Mouse (Mus musculus) left cerebral cortex, adult 8-10 months (tissue): ENCODE measurements at regions not wholly inside any gene's neighbourhood (a gene's known extent, or its start where the extent isn't known, plus 50 kb on each side); places are given as distances from the start of the nearest gene placed in this dataset.

Experiments
- DNase-seq, 2 experiments: peaks; one replicate each; pipeline ENCODE4 v3.0.0; 2022; ENCODE audit warnings: low spot score in 2 of 2

DNA sequence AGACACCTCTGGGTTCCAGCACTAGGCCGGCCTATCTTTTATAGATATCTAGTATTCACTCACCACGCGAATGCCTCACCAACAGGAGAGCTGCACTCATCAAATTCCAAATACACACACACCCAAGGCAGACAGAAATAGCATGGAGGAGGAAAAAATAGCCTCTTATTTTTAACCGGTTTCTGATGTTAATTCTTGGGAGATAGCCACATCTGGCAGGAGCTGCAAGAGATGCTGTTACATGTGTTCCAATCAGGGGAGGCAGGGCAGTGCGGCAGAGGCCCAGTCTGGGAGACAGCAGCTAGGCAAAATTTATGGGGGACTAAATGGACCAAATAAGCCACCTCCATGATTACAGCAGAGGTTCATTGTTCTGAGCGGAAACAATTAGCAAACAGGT lies 419.0 kb upstream of the Kazn start:
- DNase-seq, result peak in 1 of 2 experiments; percentile 11

- no peak for DNase-seq
Observed at GRCm38 (mm10) chr4:142641069-142641468, 401.9 kb upstream of the Kazn start.

DNA sequence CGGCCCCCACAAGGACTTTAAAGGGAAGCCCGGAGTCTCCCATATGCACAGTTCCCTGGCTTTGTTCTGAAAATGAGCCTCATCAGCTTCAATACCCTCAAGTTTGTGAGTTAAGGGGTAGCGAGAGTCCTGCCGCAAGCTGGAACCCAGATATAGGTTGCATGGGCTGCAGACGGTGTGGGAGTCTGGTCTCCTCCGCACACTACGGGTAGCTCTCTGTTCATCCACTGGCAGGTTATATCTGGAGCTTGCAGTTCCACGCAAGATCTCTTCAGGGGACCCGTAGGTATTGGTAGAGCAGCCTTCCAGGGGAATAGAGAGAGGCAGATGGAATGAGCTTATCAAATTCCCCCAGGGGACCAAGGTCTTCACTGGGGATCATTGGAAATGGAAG lies 400.1 kb upstream of the Kazn start:
- DNase-seq, result peak in 1 of 2 experiments; percentile 10

- DNase-seq, result no peak
Observed at GRCm38 (mm10) chr4:142638733-142639339, 399.6 kb upstream of the Kazn start.

DNA sequence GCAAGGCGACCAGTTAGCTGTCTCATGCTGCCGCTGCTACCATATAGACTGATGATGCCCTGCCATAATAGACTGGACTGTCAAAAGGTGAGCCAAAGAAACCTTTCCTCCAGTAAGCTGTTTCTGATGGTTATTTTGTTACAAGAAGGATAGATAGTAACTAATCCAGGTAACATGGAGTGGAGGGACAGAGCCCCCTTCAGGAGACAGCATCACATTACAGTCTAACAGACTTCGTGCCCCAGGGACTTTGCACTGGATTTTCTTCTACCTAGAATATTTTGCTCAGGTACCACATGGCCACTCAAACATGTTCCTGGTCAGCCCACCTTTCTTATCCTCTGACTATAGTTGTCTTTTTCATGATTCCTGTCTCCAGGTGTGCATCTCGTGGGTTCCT lies 398.9 kb upstream of the Kazn start:
- DNase-seq, result no peak

DNA sequence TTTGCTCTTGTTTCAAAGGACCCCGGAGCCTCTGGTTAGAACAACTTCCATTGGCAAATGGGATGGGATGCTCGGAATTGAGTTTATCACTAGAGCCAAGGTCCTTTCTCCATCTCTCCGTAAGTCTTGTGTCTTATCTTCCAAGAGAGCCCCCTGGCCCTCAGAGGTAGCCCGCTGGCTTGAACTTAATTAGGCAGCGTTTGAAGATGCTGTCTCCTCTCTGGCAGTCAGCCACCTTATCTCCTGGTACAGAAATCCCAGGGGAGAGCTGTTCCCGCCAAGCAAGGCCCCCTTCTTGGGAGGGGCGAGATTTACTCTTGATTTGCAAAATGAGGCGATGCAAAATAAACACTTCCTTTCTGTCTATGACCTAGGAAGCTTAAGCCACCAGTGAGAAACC lies 395.2 kb upstream of the Kazn start:
- DNase-seq, result no peak

DNA sequence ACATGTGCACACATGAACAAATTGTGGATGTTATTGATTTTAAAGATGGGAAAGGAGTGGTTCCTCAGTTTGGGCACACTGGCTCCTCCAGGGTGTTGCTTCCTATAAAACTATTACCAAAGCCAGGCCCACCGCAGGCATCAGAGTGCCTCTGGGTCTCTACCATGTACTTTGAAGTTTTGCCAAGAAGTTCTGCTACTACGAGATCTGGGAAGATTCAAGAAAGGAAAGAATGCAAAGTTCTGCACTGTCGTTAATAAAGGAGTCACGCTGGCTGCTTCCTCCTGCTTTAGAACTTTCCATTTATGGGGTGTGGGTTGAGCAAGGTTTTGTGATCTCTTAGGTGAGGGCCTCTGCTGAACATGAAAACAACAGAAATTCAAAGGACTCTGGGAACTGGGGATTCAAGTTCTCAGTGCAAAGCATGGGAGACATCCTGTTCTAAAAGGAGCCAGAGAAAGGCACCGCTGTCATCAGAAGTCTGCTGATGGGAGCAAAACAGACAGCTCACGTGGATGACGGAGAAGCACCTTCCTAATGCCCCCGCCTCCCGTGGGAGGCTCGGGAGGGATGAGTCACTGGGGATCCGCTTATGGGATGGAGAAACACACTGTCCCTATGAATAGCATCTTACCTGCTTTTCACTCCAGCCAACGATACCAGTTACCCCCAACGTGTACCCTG lies 394.6 kb upstream of the Kazn start:
- peak in 1 of 2 experiments; percentile 16 for DNase-seq

DNA sequence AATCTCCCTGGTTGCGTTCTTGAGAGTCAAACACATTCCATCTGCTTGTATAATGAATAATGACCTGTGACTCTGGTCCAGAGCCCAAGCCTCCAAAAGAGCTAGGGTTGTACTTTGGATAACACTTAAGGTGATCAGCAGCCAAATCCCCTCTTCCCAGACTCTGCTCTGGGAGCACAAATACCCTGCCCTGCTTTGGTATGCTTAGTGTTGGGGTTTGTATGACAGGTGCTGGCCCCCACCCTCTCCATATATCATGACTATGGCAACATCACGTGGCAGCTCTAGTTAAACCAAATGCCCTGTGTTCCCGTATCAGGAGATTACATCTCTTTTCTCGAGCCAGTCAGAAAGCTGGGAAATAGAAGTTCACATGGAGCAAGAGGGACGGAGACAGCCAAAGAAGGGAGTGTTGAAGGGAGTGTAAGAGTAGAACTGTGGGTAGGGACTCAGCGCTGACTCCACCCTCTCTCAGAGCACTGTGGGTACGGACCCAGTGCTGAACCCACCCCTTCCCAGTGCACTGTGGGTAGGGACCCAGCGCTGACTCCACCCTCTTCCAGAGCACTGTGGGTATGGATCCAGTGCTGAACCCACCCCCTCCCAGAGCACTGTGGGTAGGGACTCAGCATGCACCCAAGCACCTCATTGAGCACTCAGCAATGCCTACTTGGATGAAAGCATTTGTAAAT lies 387.4 kb upstream of the Kazn start:
- no peak for DNase-seq

- DNase-seq, result no peak
Observed at GRCm38 (mm10) chr4:142625456-142625855, 386.3 kb upstream of the Kazn start.

GRCm38 (mm10) chr4:142622151-142622861 lies 383.1 kb upstream of the Kazn start:
- no peak for DNase-seq

DNA sequence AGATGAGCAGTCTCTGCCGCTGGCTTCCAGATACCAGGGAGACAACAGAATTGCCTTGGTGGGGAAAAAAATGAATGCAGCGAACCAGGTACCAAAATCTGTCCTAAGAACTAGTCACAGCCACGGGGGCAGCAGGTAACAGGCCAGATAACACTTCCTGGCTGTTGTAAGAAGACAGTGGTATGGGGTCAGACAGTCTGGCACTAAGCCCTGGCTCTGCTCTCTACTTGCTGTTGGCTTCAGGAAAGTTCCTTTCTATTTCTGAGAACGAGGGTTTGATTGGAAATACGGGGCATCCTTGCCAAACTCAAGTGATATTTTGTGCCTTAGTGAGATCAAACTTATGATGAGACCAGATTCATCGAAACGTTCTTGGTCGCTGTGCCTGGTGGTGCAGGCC lies 380.2 kb upstream of the Kazn start:
- no peak for DNase-seq

DNA sequence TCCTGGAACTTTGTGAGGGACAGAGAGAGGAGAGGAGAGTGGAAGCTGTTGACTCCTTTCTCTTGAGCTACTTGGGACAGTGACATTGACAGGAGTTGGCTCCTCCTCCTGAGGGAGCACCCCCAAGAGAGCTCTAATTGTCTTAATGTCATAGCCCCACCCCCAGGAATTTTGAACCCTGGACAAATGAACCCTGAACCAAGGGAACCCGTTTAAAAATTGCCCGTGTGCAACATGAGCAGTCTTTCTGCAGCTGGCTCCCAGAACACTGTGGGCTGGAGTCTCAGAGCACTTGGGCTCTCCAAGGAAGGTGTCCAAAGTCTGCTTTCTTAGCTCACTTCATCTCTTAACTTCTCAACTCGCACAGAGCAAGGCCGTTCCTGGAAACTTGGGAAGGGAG lies 379.6 kb upstream of the Kazn start:
- DNase-seq, result no peak

DNA sequence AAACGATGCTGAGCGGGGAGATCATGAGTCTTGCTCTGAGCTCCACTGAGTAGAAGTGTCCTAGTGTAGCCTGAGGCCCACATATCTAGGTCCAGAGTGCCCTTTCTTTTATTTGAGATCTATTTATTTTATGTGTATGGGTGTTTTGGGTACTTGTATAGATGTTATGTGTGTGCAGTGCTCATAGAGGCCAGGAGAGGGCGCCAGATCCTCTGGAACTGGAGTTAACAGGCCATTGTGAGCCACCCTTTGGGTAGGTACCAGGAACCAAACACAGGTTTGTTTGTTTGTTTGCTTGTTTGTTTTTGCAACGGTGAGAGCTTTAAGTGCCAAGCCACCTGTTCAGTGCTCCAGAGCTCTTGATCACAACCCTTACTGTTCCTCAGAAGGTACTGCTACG lies 378.5 kb upstream of the Kazn start:
- DNase-seq, result no peak

- DNase-seq, result no peak
Observed at GRCm38 (mm10) chr4:142616901-142617300, 377.7 kb upstream of the Kazn start.

DNA sequence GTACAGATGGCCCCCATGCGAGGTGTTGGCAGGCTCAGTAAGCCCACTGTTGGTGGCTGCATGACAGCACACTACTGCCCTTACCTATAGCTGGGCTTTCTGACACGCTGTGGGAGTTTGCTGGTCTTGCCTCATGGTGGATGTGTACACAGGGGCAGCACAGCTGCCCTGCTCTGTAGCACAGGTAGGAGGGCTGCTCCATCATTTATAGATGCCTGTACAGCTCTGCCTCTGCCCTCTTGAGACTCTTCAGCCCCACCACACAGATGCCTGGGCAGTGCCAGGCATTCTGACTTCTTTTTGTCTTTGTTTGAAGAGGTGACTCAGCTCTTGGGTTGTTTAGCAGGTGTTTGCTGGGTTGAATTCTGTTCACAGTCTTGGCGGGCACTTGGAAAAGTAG lies 365.9 kb upstream of the Kazn start:
- no peak for DNase-seq

DNA sequence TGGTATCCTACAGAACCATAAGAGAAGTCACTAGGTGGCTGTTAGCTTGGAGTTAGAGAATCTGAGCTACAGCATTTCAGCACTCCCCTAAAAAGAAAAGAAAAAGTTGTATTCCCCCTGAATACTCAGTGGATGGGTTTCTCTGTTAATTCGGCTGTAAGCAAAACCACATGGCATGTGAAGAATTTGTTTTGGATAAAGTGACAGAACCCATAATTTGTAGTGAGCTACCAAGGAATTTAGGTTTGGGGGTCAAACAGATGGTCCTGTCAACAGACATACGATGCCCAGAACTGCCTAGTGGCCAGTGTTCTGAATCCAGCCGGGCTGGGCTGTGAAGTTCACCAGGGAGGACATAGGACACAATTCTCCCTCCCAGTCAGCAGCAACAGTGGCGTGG lies 358.0 kb upstream of the Kazn start:
- no peak for DNase-seq

DNA sequence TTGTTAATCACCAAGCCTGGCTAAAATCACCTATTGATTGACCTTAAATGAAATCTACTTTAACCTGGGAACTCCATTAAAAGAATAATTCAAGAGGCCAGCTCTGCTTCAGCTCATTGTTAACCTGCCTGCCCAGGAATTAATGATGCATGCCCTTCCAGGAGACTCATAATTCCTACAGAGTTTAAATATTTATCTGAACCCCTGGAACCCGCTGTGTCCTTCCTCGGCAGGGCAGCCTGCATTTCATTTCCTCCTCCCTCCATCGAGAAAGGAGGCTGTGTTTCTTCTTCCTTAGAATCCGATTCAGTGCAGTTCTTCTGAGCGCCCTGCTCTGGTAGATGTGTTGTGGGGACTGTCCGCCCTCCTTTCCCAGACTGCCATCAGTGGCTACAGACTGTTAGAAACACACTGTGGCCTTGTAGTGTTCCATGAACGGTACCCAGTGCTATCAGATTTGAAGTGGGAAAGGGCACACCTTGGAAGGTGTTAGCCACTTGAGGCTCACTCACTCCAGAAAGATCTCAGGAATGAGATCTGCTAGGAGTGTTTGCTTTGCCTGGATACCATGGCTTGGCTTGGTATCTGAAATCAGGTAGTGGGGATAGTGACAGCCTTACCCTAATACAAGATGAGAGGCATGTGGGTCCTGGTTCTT lies 350.0 kb upstream of the Kazn start:
- no peak for DNase-seq

- DNase-seq, result peak in 1 of 2 experiments; percentile 30
Observed at GRCm38 (mm10) chr4:142588418-142589083, 349.4 kb upstream of the Kazn start.

- no peak for DNase-seq
Observed at GRCm38 (mm10) chr4:142587345-142588035, 348.3 kb upstream of the Kazn start.

DNA sequence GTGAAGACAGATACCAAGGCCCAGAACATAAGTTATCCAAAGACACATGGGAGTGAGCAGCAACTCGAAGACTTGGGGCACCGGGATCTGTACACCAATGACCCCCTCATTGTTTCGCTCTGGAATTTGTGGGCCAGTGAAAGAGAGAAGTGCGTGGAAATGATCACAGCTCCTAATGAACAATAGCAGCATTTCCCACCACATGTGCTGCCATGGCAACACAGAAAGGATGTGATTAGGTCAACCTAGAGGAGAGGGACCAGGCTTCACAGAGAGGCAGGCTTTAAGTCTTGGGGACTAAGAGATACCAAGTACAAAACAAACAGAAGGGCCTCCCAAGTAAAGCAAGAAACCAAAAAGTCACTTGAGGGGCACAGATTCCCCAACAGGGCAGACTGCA lies 339.3 kb upstream of the Kazn start:
- no peak for DNase-seq

DNA sequence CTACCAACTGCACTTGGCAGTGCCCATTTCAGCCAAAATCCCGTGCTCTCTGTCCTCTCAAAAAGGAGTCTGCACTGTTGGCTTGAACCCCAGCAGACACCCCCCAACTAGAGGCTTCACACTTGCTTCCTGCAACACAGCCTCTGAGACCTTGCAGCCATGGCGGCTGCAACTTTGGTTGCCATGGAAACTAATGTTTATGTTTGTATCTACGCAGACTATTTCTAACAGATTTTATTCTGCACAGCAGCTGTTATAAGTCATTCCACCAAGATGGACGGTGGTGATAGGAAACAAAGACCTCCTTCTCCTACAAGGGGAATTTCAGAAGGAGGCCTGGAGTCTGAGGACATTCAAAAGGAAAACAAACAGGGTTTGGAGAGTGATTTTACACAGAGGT lies 338.3 kb upstream of the Kazn start:
- DNase-seq, result no peak
